Mouse (Mus musculus) bone marrow, adult 2 months (tissue): ENCODE data around the gene Ssc4d.
A peak's percentile ranks its signal among the peaks of the same experiment; 100 is the strongest.

Source experiments
- CTCF ChIP-seq: fragments of 200-500 bp; IDR thresholded peaks from 2 replicates; pipeline ENCODE4 v1.5.1; 2011; ENCODE audit warnings: low read length, control low read depth; ENCODE audit not compliant: control insufficient read depth, insufficient read depth
- POLR2A ChIP-seq: fragments of 200-500 bp; IDR thresholded peaks from 2 replicates; pipeline ENCODE4 v1.6.1; 2011; ENCODE audit warnings: low read depth, mild to moderate bottlenecking, control low read depth, low read length, borderline replicate concordance; ENCODE audit not compliant: control insufficient read depth

GRCm38 (mm10) chr5:135934481-135935175, 39.7 kb downstream of the Ssc4d start, which contains the start of gene Ywhag:
- TF ChIP-seq CTCF: peak; percentile 53
- TF ChIP-seq POLR2A: peak; percentile 97
